Mouse (Mus musculus) megakaryocyte, embryonic 14.5 days (primary cell): Measurements from ENCODE around the gene Sorcs2.

ENCODE experiments used
- FLI1 ChIP-seq: IDR thresholded peaks from 2 replicates; pipeline ENCODE4 v1.6.1; 2012; ENCODE audit warnings: low read length, inconsistent platforms, mixed read lengths
- GATA1 ChIP-seq: IDR thresholded peaks from 3 replicates; pipeline ENCODE4 v1.6.1; 2012; ENCODE audit warnings: mixed read lengths, low read length, inconsistent platforms, borderline replicate concordance

GRCm38 (mm10) chr5:36248022-36248421, 149.9 kb downstream of the Sorcs2 start:
- TF ChIP-seq GATA1 (no peak), FLI1 (no peak)
